Mouse (Mus musculus) neutrophil, adult 5-6 weeks (primary cell): ENCODE measurements around the gene Cnbd2. TPM values are rescaled to one million over a fixed set of nuclear protein-coding genes. Genes with fewer than 3 reads are reported as not detected.
"Not testable (repeated sequence)": the region's sequence is repeated elsewhere in the genome, so short reads cannot be mapped to it uniquely, and the experiment has no call there.

Experiments
- ATAC-seq: fragments of 151-379, 151-347 bp; 2 replicates; pipeline ENCODE4 v1.8.0; 2017; ENCODE audit warnings: mild to moderate bottlenecking, moderate TSS enrichment; ENCODE audit not compliant: insufficient number of reproducible peaks, poor library complexity, low FRiP score, severe bottlenecking; ENCODE audit errors: extremely low read depth
- total RNA-seq: library from RNA; stranded (forward); fragments of 200-1000 nt; gene quantifications from 2 replicates; pipeline ENCODE4 v1.2.3, GENCODE M21; 2017

The Cnbd2 gene
- total RNA-seq, 1 experiment from 2014 or later: 18.7 TPM

GRCm38 (mm10) chr2:156356031-156356430, 43.9 kb downstream of the Cnbd2 start:
- ATAC-seq: no peak

GRCm38 (mm10) chr2:156368465-156368864, 56.4 kb downstream of the Cnbd2 start:
- ATAC-seq: no peak

GRCm38 (mm10) chr2:156370896-156371295, 58.8 kb downstream of the Cnbd2 start:
- no peak for ATAC-seq

- no peak for ATAC-seq
These were observed 64.9 kb downstream of the Cnbd2 start for GRCm38 (mm10) chr2:156376956-156377355.

- ATAC-seq: no peak
These were observed 67.8 kb downstream of the Cnbd2 start for GRCm38 (mm10) chr2:156379929-156380328.

- ATAC-seq: no peak
These were observed 69.3 kb downstream of the Cnbd2 start for GRCm38 (mm10) chr2:156381350-156381749.

GRCm38 (mm10) chr2:156392461-156393154, 80.5 kb downstream of the Cnbd2 start:
- ATAC-seq: peak; percentile 73

- no peak for ATAC-seq
These were observed 81.2 kb downstream of the Cnbd2 start for GRCm38 (mm10) chr2:156393155-156393828.

- no peak for ATAC-seq
These were observed 82.2 kb downstream of the Cnbd2 start for GRCm38 (mm10) chr2:156394282-156394681.

GRCm38 (mm10) chr2:156396096-156396495, 84.0 kb downstream of the Cnbd2 start:
- ATAC-seq: no peak

GRCm38 (mm10) chr2:156397988-156398387, 85.9 kb downstream of the Cnbd2 start:
- ATAC-seq: no peak

- no peak for ATAC-seq
These were observed 87.4 kb downstream of the Cnbd2 start for GRCm38 (mm10) chr2:156399485-156399884.

GRCm38 (mm10) chr2:156401331-156401730, 89.2 kb downstream of the Cnbd2 start:
- peak; percentile 57 for ATAC-seq

- no peak for ATAC-seq
These were observed 89.9 kb downstream of the Cnbd2 start for GRCm38 (mm10) chr2:156402036-156402435.

- ATAC-seq: no peak
These were observed 94.9 kb downstream of the Cnbd2 start for GRCm38 (mm10) chr2:156406987-156407386.

- no peak for ATAC-seq
These were observed 96.1 kb downstream of the Cnbd2 start for GRCm38 (mm10) chr2:156408168-156408567.

- not testable (repeated sequence) for ATAC-seq
These were observed 99.2 kb downstream of the Cnbd2 start for GRCm38 (mm10) chr2:156411348-156411747.

GRCm38 (mm10) chr2:156414996-156415395, 102.9 kb downstream of the Cnbd2 start:
- no peak for ATAC-seq

- ATAC-seq: no peak
These were observed 103.6 kb downstream of the Cnbd2 start for GRCm38 (mm10) chr2:156415674-156416073.

GRCm38 (mm10) chr2:156417194-156417593, 105.1 kb downstream of the Cnbd2 start:
- ATAC-seq: no peak
